Mouse (Mus musculus) ovary, postnatal 10 days (tissue): ENCODE data around the gene Ngef.

Experiments used
- DNase-seq: peaks from one replicate; pipeline ENCODE4 v3.0.0; 2022; ENCODE audit warnings: low spot score

The Ngef gene

DNA sequence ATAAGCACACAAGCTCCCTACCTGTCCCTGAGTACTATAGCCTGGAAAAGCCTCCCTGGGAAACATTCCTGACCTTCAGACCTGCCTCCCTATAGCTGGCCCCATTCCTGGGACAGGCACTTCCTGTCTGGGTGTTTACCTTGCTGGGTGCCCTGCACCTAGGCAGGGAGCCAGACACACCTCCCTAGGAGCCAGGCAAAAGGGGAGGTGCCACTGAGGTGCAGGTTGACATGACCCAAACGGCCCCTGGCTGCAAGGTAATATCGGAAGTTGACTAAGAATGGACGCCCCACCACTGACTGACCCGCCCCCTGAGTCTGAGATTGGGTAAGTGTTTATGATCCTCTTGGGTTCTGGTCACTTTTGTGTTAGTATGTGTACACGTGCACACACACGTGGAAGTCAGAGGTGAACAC is at the start of gene Ngef:
Ngef (minus strand) TSS at position 71 of the 416 bp plus-strand sequence.
- DNase-seq: no peak

DNA sequence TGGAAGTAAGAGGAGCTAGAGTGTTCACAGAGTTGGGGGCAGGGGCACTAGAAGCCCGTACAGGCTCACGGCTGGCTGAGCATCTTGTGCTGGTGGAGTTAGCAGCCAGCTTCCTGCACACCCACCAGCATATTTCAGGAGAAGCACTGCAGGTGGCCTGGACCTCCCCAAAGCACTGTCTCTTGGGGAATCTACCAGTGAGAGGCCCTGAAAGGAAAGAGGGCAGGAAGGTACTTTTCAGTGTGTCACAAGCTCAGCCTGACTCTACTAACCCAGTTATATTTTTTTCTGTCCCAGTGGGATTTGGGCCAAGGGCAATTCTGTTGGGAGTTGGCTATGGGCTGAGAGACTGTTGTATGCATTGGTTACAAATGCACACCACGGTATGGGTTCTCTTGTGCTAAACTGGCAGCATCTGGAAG is 48.2 kb upstream of the Ngef start:
- DNase-seq: no peak

DNA sequence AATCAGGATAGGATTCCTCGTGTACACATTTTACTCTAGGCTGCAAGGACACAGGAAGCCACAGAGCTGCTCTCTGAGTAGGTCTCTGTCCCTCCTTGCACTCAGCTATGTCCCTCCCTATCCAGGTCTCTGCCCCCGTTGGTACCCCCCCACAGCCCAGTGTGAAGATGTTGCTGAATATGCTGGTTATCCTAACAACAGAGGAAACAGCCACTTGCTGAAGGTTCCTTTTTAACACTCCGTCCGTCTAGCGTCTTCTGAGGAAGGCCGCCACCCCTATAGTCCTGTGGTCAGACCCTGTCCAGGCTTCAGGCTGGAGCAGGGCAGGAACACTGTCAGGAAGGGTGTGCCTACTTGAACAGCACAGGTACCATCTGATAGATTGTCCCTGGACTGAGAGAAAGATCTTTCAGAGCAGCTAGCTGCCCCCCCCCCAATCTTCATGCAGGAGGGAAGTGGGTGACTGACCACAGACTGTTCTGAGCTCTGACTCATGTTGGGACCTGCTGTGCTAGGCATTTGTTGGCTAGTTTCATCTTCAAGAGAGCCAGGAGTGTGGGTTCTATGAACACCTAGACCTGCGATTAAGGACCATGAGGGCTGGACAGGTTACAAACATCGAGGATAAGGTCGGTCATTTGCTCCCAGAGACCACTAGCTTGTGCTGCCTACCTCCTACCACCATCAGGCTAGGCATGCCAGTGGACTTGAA is 47.6 kb upstream of the Ngef start:
- no peak for DNase-seq

DNA sequence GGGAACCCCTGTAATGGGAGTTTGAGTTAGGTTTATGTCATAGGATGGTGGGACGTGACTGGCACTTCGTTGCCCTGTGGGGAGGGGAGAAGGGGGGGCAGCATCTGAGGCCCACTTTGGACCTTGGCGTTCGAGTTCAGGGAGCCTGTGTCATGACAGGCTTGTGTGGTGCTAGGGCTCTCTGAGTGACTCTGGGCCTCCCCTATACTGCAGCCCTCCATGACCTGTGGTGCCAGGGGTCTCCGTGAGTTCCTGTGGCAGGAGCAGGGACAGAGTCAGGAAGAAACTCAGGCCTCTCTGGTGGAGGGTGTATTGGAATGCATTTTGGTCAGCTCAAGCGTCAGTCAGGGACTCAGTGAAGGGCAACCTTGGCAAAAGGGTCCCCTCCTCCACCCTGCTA is 47.0 kb upstream of the Ngef start:
- DNase-seq: no peak

DNA sequence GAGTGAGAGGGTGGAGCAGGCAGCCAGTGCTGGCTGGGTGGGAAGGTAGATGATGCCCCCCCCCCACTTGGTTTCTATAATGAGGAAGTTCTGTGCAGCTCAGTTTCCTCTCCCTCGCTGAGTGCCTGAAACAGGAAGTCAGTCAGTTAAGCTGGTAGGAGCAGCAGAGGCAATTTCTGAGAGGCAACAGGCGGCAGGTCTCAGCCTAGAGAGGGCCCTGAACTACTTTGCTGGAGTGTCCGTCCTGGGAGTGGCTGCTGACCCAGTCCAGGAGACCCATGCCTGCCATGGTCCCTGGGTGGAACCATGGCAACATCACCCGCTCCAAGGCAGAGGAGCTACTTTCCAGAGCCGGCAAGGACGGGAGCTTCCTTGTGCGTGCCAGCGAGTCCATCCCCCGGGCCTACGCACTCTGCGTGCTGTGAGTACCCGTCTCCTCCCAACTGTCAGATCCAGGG is 46.6 kb upstream of the Ngef start, which contains the start of gene Inpp5d:
Inpp5d (plus strand) TSS at position 102 of the 458 bp plus-strand sequence.
- DNase-seq: no peak

DNA sequence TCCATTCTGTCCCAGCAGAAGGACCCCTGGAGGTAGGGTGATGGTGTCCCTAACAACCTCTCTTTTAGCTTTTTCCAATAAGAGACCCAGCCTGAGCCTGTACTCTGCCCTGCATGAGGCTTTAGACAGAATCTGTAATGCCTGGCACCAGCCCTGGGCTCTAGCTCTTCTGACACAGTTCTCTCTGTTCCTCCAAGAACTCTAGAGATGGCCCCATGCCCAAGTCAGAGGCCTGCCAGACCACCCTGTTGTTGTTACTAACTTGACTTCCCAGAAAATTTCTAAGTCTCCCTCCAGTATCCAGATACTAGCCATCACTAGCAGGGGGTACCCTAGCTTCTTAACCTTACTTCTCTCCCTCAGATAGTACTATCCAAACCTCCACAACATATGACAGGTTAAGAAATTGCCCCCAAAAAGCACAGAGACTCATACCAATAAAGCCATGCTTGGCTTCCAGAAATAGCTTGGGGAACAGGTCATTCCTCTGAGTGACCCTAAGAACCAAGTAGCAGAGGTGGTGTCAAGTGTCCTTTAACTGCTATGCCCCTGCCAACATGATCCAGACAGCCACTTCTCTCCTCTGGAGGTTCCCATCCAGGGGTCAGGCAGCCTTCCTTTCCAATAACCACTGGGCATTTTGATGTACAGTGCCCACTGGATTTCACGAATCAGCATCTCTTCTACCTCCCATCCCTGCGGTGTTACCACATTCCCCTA is 41.1 kb upstream of the Ngef start:
- no peak for DNase-seq

DNA sequence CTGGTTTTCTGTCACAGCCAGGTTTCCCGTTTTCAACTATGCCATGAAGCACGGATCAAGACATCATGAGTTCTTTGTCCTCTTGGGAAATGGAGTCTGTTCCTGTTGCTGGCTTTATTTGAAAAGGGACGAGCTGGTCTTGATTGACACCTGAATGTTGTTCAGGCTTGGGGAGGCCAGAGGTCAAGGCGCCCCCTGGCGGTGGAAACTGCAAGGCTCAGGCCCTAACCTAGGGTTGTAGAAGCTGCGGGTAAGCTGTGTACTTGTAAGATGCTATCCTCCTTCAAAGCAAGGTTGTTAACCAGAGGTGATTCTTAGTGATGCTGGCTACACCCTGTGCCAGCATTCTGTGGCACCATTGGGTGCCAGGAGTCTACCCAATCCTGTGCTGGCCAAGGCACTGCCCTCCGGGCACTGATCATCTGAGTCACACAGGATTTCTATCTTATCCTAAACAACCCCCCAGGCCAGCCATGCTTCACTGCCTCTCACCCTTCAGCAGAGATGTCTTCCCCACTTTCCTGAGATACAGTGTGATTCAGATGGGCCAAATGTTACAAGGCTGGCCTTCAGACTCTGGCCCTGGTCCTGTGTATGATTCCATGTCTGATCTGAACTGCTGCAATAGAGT is 34.9 kb upstream of the Ngef start:
- DNase-seq: peak; percentile 24

DNA sequence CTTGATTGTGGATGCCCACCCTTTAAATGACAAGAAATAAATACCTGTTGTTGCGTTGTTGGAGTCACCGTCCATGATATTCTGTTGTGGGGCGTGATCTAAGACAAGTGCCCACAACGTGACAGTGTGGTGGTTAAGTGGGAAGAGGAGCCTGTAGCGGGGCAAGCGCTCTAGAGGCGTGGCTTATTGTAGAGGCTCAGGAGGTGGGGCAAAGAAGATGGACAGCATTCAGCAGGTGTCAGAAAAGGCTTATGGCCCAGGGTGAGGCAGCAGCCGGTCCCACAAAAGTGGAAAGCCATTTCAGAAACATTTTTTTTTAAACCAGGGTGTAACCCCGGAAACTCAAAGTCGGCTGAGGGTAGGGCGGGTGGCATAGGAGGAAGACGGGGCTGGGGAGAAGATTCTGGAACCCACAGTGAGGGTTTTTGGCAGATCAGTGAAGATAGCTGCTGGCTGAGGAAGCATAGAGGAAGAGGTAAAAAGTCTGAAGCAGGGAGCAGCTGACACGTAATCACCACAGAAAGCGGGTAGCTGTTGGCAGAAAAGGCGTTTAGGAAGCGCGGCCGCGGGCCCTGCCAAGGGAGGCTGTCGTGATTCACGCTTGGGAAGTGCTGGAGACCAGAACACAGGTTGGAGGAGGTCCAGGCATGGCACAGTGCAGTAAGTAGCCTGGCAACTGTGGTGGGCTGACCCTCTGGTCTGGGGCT is 33.9 kb upstream of the Ngef start:
- no peak for DNase-seq

DNA sequence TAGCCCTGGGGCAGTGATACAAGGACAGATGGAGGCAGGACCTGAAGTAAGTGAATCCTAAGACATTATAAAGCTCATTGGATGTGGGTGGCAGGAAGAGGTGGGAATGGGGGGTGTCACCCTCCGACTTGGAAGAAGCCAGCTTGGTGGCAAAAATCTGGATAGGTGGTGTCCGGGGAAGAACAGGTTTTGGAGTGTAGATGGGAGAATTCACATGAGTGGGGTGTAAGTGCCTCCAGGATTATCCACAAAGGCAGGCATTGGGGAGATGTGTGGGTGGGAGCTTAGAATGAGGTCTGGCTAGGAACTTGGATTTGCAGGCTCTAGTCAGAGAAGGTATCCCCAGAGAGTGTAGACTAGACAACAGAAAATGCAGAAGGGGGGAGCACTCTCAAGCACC is 31.6 kb upstream of the Ngef start:
- no peak for DNase-seq

DNA sequence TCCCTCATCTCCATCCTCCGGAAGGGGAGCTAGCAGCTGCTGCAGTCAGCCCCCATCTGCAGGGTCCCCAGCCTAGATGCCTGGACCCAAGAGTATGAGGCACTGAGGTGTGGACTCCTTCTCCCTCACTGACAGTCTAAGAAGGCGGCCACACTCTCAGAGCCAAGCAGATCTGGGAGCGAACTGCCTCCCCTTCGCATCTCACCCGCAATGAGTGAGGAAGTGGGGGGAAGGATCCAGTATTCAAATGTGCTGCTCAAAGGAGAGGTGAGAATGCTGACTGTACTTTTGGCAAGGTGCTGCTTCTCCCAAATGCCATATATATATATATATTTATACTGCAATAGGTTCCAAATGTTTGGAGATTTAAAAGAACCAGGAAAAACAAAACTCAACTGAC is 29.7 kb upstream of the Ngef start:
- DNase-seq: no peak

DNA sequence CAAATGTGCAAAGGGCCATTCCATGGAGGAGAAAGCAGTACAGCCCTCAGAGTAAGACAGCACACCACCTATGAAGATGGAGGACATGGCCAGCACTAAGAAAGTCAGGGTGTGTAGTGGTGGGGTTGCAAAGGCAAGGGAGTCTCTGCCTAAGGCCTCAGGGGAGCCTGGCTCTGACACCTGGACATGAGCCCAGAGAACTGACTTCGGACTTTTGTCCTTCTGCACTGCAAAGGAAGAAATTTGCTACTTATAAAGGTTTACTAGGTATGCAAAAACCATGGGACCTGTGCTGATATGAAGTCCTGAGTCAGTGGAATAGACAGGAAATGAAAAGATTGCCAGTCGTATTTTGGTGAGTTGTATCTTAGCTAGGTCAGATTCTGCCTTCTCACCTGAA is 28.1 kb upstream of the Ngef start:
- DNase-seq: no peak

DNA sequence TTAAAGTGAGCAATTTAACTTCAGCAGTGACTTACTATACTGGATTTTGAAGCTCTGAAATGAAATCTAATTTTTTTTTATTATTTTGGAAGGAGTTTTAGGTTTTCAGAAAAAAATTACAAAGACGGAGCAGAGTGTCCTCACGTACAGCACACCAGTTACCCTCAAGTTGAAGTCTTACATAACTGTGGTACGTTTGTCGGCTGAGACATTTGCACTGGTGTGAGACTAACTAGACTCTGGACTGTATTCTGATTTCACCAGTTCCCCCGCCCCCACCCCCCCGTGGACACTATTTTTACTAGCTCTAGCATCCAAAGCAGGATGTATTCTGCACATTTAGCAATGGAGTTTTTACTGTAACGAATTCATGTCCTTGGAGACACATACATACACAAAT is 26.9 kb upstream of the Ngef start:
- no peak for DNase-seq

DNA sequence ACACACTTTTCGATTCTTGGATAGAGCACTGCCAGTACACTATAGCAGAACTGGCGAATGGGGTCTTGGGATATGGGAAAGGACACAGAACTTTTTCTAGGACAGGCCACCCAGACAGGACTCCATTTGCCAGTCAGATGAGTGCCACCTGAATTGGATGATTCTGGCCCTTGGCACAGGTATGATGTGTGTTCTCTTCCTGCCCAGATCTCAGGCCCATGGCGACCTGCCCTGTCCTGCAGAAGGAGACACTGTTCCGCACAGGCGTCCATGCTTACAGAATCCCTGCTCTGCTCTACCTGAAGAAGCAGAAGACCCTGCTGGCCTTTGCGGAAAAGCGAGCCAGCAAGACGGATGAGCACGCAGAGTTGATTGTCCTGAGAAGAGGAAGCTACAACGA is 21.0 kb upstream of the Ngef start:
- no peak for DNase-seq

DNA sequence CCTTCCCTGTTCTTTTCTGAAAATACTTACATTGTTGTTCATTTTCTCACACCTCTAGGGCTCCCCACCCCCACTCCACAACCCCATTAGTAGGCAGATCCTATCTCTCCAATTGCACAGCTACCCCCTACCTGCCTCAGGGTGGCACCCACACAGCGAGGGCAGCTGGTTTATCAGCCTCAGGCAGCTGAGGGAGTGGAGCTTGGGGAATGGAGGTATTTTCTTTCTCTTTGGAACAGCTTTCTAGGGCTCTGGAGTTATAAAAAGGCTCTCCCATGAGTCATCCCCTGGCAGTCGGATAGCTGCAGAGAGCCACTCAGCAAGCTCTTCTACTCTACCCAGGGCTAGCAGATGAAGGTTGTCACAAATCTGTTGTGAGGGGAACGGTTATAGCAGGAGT is 20.6 kb upstream of the Ngef start:
- DNase-seq: no peak

DNA sequence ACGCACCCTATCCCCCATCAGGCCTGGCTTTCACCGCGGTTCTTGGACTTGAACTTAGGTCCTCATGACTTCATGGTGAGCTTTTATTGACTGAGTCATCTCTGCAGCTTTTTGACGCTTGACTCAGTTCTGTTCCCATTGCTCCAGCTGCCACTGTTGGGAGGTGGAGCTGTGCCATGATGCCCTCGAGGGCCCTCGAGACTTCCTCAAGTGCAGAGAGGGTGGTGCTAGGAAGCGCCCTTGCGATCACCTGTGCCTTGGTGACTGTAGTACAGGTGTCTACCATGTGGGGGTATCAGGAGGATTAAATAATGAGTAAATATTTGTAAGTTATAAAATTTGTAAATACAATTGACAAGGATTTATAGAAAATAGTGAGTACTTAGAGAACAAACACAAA is 16.3 kb upstream of the Ngef start:
- no peak for DNase-seq

DNA sequence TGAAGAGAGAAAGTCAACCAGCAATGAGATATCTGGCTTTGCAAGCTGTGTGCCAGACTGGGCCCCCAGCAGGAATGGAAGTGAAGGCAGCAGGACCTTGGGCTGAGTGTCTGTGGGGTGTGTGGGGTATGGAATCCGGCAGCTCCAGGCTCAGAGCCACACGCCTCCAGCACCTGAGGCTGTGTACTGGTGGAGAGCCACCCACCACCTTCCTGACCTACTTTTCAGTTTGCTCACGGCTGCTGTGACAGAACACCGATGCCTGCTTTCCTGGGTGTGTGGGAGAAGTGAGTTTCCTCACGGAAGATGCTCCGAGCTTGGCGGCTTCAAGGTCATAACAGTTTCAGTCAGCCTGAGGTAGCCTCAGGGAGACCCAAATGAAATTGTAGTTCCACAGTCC is 15.5 kb upstream of the Ngef start:
- no peak for DNase-seq

DNA sequence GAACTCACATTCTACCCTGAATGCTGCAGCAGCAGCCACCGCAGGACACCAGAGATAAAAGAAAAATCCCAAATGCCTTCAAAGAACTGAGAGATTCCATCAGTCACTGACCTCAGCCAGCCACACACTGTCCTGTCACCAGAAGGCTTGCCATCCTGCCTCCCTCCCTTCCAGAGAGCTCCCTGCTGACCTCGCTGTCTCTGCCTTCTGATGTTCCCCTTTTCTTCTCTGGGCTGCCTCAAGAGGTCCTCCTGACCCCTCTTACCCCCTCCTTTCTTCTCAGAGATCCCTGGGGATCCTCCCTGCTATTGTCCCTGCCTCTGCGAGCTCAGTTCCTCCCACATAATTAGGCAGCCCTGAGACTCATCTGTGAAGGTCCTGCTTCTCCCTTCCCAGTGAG is 7.2 kb upstream of the Ngef start:
- DNase-seq: no peak

DNA sequence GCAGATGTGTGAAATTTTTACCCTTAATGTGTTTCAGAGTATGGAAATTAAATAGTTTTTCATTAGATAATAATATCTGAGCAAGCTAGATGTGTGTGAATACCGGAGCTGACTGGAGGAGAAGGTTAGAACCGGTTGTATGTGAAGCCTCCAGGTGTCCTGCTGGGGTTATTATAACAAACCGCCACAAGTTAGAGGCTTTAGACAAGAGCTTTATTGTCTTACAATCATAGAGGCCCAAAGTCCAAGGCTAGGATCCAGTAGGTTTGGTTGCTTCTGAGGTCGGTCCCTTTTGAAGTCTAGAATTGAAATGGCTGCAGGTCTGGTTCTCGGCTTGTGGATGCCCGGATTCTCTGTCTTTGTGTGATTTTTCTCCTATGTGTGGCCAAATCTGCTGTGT is 5.3 kb upstream of the Ngef start:
- no peak for DNase-seq

DNA sequence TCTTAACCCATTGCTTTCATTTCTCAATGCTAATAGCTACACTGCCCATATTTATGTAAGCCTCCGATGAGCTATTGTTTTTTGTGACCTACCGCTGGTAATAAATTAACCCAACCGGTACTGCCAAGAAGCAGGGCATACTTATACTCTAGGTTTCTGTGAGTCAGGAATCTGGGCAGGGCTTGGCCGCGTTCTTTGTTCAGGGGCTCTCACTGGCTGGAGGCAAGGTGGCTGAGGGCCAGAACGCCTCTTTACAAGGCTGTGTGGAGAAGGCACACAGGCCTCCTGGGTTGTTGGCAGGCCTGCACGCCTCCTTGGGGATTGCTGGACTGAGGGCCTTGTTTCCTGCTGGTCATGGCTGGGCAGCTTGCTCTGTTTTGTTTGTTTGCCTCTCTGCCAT is 1.1 kb upstream of the Ngef start:
- DNase-seq: no peak

DNA sequence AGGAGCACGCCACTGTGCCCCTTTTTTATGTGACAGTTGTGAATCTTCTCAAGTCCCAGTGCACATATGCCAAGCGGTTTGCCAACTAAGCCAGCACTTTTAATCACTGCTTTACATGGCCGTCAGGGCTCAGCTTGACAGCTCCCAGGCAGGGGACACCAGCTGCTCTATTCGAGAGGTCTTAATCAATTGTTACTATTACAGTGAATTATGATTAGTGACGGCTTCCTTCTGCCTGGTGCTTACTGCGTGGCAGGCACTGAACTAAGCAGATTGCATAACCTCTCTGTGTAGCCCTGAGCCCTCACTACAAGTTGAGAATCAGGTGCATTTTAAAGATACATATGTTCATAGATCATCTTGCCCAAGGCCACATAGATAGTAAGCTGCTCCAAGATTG is 683 bp upstream of the Ngef start:
- no peak for DNase-seq

DNA sequence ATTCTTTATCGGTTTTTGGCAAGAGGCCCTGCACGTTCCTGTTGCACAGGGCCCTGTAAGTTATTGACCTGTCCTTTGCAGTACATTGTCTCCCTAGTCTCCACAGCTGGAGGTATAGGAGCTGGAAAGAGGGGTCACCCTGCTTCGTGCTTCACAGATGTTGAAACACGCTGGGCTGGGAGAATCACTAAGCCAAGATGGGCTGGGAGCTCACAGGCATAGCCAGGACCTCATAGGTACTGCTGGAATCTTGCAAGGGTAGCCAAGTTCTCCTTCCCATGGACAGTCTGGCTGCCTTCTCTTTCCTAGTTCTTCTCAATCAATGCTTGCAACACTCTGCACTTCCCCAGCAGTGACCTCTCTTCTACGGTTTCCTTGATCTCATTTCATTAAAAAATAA is 409 bp downstream of the Ngef start:
- DNase-seq: no peak

DNA sequence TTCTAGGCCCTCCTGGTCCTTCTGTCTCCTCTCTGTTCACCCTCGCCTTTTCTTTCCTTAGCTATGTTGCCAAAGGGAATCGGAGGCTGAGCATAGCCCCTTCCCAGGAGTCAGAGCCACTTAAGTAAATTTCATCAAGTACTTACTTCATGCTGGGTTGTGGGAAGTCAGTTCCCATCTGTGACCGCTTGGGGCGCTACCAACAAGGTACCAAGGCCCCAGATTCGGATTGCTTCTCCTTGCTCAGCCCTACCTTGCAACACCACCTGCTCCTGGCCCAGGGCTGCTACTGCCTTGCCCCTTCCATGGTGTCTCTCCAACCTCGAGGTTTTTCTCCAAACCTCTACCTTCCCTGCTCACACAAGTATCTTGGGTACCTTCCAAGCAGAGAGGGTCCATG is 5.3 kb downstream of the Ngef start:
- no peak for DNase-seq

DNA sequence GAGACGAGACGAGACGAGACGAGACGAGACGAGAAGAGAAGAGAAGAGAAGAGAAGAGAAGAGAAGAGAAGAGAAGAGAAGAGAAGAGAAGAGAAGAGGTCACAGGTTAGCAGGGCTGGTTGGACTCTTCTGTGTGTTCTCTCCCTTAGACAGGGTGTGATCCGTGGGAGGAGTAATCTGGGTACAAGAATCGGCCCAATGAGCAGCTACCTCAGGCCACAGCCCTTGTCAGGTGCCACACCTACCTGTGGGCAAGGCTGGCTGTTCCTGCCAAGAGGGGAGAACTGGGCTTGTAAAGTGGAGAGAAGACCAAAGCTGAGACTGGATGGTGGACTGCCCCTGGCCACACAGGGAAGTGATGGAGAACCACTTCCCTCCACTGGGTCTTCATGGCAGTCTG is 7.9 kb downstream of the Ngef start:
- DNase-seq: no peak
